Mouse (Mus musculus) limb, embryonic 11.5 days (tissue): ENCODE measurements around the gene Myo1c. TPM values are rescaled to one million over a fixed set of nuclear protein-coding genes. Genes with fewer than 3 reads are reported as not detected.

Experiments
- ATAC-seq: fragments of 200-750 bp; cut with Nextera tagmentation; 2 replicates; pipeline ENCODE4 v1.8.0; 2017; ENCODE audit warnings: low read depth; ENCODE audit not compliant: insufficient number of reproducible peaks, low FRiP score, low TSS enrichment
- DNase-seq: peaks from one replicate; pipeline ENCODE4 v3.0.0-alpha.2; 2015; ENCODE audit warnings: low spot score
- H3K27ac ChIP-seq: fragments of 300-500 bp; sonication (generic); replicated peaks from 2 replicates; pipeline ENCODE4 v1.5.1; 2014; ENCODE audit warnings: low read depth, mild to moderate bottlenecking, low read length
- H3K27me3 ChIP-seq: fragments of 300-500 bp; sonication (generic); 2 replicates; pipeline ENCODE4 v1.6.1; 2014; ENCODE audit warnings: mild to moderate bottlenecking, low read length, mixed read lengths; ENCODE audit not compliant: control insufficient read depth, insufficient read depth
- H3K36me3 ChIP-seq: fragments of 300-500 bp; sonication (generic); 2 replicates; pipeline ENCODE4 v1.6.1; 2014; ENCODE audit warnings: mild to moderate bottlenecking, low read length, moderate library complexity, mixed read lengths; ENCODE audit not compliant: control insufficient read depth, insufficient read depth
- H3K4me1 ChIP-seq: fragments of 300-500 bp; sonication (generic); 2 replicates; pipeline ENCODE4 v1.6.1; 2014; ENCODE audit warnings: low read length, mixed read lengths; ENCODE audit not compliant: control insufficient read depth, insufficient read depth
- H3K4me2 ChIP-seq: fragments of 300-500 bp; sonication (generic); 2 replicates; pipeline ENCODE4 v1.6.1; 2014; ENCODE audit warnings: low read depth, mild to moderate bottlenecking, moderate library complexity; ENCODE audit not compliant: severe bottlenecking
- H3K4me3 ChIP-seq: fragments of 300-500 bp; sonication (generic); 2 replicates; pipeline ENCODE4 v1.5.1; 2014; ENCODE audit warnings: low read depth, low read length
- H3K9ac ChIP-seq: fragments of 300-500 bp; sonication (generic); 2 replicates; pipeline ENCODE4 v1.6.1; 2014; ENCODE audit warnings: mild to moderate bottlenecking, low read length
- H3K9me3 ChIP-seq: fragments of 300-500 bp; sonication (generic); 2 replicates; pipeline ENCODE4 v1.6.1; 2016; ENCODE audit warnings: low read length; ENCODE audit not compliant: control insufficient read depth
- WGBS: fragments of 180-500 bp; shearing (Covaris S2); extraction: QIAGEN DNeasy Blood & Tissue Kit; methylation state at CpG from one replicate; pipeline ENCODE4 v1.1.7; 2014; 5-methylcytosine and 5-hydroxymethylcytosine counted together
- polyA plus RNA-seq: library from polyadenylated mRNA; unstranded; fragments of >200 nt; fragmentation: Nextera tagmentation; extraction: Ambion mirVana; gene quantifications from 2 replicates; pipeline ENCODE4 v1.2.1, GENCODE M21; 2014

Gene Myo1c
- polyA plus RNA-seq = 12.8 and 15.8 TPM in 2 replicates

DNA sequence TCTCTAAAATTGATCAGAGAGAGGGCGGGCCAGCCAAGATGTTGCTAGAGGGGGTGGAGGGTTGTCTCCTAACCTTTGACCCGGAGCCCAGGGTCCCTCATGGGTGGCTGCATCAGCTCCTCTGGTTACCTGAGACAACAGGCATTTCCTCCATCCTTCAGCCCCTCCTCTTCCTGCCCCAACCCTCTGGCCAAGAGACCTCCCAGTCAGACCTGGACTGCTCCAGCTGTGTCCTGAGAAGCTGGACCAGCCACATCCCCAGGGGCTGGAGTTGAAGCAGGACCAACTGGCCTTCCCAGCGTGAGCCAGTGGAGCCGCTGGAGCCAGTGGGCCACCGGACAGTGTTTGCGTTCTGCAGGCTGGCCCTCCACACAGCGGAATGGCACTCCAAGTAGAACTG lies at the start of gene Myo1c:
Gene Myo1c, plus strand, starts transcription at position 194 of the 400 bp plus-strand sequence.
- Histone ChIP-seq H3K27ac (no peak within 1 kb of the TSS), H3K4me3 (peak within 1 kb of the TSS; percentile 62), H3K9me3 (no peaks in the 10 kb centered on the region), H3K36me3 (no peaks in the 10 kb centered on the region), H3K4me2 (peak within 1 kb of the TSS; percentile 93), H3K9ac (peak within 1 kb of the TSS; percentile 74), H3K27me3 (peaks cover 21% of the 10 kb centered on the region), H3K4me1 (peaks cover 11% of the 10 kb centered on the region)
- no peak for DNase-seq
- 69% methylated on average over 7 of the region's 7 CpGs for WGBS
- ATAC-seq = no peak

DNA sequence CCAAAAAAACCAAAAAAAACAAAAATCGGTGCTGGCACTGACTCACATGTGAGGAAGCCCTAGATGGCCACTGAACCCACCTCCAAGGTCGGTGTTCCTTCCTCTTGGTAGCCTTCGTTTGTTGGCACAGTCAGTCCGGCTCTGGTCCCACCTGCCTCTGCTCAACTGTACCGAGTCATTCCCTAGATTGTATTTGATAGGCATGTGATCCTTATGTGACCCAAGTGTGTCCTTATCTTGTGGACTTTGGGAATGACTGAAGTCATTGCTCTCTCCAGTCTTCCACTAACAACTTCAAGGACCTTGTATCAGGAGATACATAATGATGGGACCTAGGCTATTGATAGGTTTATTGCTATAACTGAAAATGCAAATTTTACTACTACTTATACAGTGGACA lies 45.5 kb upstream of the Myo1c start:
- Histone ChIP-seq H3K27ac (no peak overlapping the region), H3K9ac (no peak overlapping the region), H3K9me3 (no peaks in the 10 kb centered on the region), H3K27me3 (no peaks in the 10 kb centered on the region), H3K4me3 (no peak overlapping the region), H3K36me3 (peaks cover 17% of the 10 kb centered on the region), H3K4me2 (no peak overlapping the region), H3K4me1 (no peaks in the 10 kb centered on the region)
- DNase-seq (no peak), ATAC-seq (no peak)
- 94% methylated on average over 5 of the region's 5 CpGs for WGBS

DNA sequence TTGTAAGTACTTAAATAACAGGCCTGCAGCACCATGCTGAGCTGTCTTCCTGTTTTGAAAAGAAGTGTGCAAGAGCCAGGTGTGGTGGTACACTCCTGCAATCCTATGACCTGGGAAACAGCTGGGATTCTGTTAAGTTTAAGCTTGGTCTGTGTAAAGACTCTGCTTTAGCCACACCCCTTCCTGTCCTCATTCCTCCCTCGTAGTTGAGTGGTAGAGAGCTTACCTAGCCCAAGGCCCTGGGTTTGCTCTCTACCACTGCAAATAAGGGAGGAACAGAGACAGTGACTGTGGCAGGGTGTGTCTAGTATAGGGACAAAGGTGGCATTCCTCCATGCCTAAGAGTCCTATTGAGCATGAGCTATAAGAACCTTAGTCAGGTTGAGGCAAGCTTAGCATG lies 45.0 kb upstream of the Myo1c start:
- Histone ChIP-seq H3K27me3 (no peaks in the 10 kb centered on the region), H3K4me3 (no peak overlapping the region), H3K36me3 (peaks cover 17% of the 10 kb centered on the region), H3K27ac (no peak overlapping the region), H3K4me2 (no peak overlapping the region), H3K4me1 (no peaks in the 10 kb centered on the region), H3K9me3 (no peaks in the 10 kb centered on the region), H3K9ac (no peak overlapping the region)
- ATAC-seq (no peak), DNase-seq (no peak)
- 54% methylated on average over 1 of the region's 1 CpGs for WGBS

DNA sequence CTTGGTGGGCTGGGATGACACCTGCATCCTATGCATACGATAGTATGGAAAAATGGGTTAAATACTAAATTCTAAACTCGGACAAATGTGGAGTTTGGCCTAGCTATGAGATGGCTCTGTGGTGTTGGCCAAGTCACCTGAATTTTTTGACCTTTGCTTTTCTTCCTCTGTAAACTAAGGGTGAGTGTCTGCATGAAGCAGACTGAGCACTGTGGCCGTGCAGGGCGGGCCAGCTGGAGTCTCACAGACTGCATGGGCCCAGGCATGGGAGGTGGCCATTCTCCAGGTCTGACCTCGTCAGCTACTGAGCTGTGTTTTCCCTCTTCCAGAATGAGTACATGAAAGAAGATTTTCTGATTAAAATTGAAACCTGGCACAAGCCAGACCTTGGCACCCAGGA lies 41.5 kb upstream of the Myo1c start:
- peaks cover 17% of the 10 kb centered on the region for H3K36me3 ChIP-seq
- no peak overlapping the region for H3K9ac ChIP-seq
- no peaks in the 10 kb centered on the region for H3K27me3 ChIP-seq
- no peak overlapping the region for H3K4me3 ChIP-seq
- 90% methylated on average over 5 of the region's 5 CpGs for WGBS
- ATAC-seq (no peak), DNase-seq (no peak)
- H3K4me1 ChIP-seq = no peaks in the 10 kb centered on the region
- H3K27ac ChIP-seq = no peak overlapping the region
- H3K9me3 ChIP-seq = no peaks in the 10 kb centered on the region
- H3K4me2 ChIP-seq = no peak overlapping the region

GRCm38 (mm10) chr11:75610021-75610420 lies 40.3 kb upstream of the Myo1c start:
- Histone ChIP-seq H3K36me3 (peaks cover 17% of the 10 kb centered on the region), H3K9ac (no peak overlapping the region), H3K27me3 (no peaks in the 10 kb centered on the region), H3K4me1 (no peaks in the 10 kb centered on the region), H3K27ac (no peak overlapping the region), H3K4me3 (no peak overlapping the region), H3K9me3 (no peaks in the 10 kb centered on the region), H3K4me2 (no peak overlapping the region)
- ATAC-seq (no peak), DNase-seq (no peak)
- WGBS = 87% methylated on average over 2 of the region's 2 CpGs

- Histone ChIP-seq H3K9me3 (no peaks in the 10 kb centered on the region), H3K27ac (no peak overlapping the region), H3K4me3 (no peak overlapping the region), H3K4me2 (no peak overlapping the region), H3K9ac (no peak overlapping the region), H3K36me3 (peaks cover 10% of the 10 kb centered on the region; the same call in 1 of the 2 replicates), H3K27me3 (no peaks in the 10 kb centered on the region), H3K4me1 (no peaks in the 10 kb centered on the region)
- WGBS = 97% methylated on average over 1 of the region's 1 CpGs
- ATAC-seq (no peak), DNase-seq (no peak)
Measured at GRCm38 (mm10) chr11:75614769-75615168, 35.5 kb upstream of the Myo1c start.

DNA sequence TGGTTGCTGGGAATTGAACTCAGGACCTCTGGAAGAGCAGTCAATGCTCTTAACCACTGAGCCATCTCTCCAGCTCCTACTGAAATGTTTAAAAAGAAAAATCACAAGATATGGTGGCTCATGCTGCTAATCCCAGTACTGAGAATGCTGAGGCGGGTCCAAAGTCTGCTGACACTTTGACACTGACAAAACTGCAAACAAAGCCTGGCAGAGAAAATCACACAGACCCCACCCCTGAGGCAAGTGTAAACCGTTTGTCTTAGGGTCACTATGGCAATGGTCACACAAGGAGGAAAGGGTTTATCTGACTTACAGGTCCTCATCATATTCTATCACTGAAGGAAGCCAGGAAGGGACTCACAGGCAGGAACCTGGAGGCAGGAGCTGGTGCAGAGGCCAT lies 34.7 kb upstream of the Myo1c start:
- no peaks in the 10 kb centered on the region for H3K4me1 ChIP-seq
- H3K27ac ChIP-seq = no peak overlapping the region
- H3K4me2 ChIP-seq = no peak overlapping the region
- H3K27me3 ChIP-seq = no peaks in the 10 kb centered on the region
- DNase-seq = no peak
- H3K36me3 ChIP-seq = peaks cover 10% of the 10 kb centered on the region; the same call in 1 of the 2 replicates
- H3K4me3 ChIP-seq = no peak overlapping the region
- H3K9ac ChIP-seq = no peak overlapping the region
- 89% methylated on average over 2 of the region's 2 CpGs for WGBS
- no peaks in the 10 kb centered on the region for H3K9me3 ChIP-seq
- ATAC-seq = no peak

DNA sequence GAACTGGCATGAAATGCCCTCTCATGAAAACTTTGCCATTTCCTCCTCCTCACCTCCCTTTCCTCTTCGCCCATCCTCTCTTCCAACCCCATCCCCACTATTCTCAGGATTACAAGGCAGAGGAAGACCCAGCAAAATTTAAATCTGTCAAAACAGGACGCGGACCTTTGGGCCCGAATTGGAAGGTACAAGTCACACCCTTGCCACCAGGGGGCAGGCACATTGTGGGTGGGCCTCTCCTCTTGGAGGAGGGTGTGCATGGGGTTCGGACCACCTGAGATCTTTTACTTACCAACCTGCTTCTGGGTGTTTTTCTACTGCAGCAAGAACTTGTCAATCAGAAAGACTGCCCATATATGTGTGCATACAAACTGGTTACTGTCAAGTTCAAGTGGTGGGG lies 31.2 kb upstream of the Myo1c start:
- no peaks in the 10 kb centered on the region for H3K4me1 ChIP-seq
- no peak overlapping the region for H3K4me2 ChIP-seq
- no peaks in the 10 kb centered on the region for H3K9me3 ChIP-seq
- no peak for DNase-seq
- H3K27me3 ChIP-seq = no peaks in the 10 kb centered on the region
- no peak overlapping the region for H3K27ac ChIP-seq
- H3K36me3 ChIP-seq = peaks cover 2% of the 10 kb centered on the region; the same call in 1 of the 2 replicates
- WGBS = 89% methylated on average over 5 of the region's 5 CpGs
- no peak overlapping the region for H3K9ac ChIP-seq
- no peak overlapping the region for H3K4me3 ChIP-seq
- ATAC-seq = no peak

- WGBS = 89% methylated on average over 12 of the region's 12 CpGs
- no peak for ATAC-seq
- H3K36me3 ChIP-seq = peaks cover 2% of the 10 kb centered on the region; the same call in 1 of the 2 replicates
- H3K27ac ChIP-seq = no peak overlapping the region
- no peak overlapping the region for H3K4me2 ChIP-seq
- H3K9ac ChIP-seq = no peak overlapping the region
- DNase-seq = no peak
- no peak overlapping the region for H3K4me3 ChIP-seq
- no peaks in the 10 kb centered on the region for H3K9me3 ChIP-seq
- no peaks in the 10 kb centered on the region for H3K27me3 ChIP-seq
- no peaks in the 10 kb centered on the region for H3K4me1 ChIP-seq
Measured at GRCm38 (mm10) chr11:75620136-75620780, 30.0 kb upstream of the Myo1c start.
